Mouse (Mus musculus) fibroblast of lung, adult 2 months (primary cell): Measurements from ENCODE around the gene Pth2.
"Not testable (repeated sequence)": the region's sequence is repeated elsewhere in the genome, so short reads cannot be mapped to it uniquely, and the experiment has no call there.

ENCODE experiments used
- DNase-seq: peaks from one replicate; pipeline ENCODE4 v3.0.0-alpha.2; 2011; ENCODE audit warnings: low read depth

Gene Pth2

GRCm38 (mm10) chr7:45180896-45181477 is at the start of gene Pth2:
TSS of gene Pth2 (plus strand) at chr7:45180995.
- no peak for DNase-seq

DNA sequence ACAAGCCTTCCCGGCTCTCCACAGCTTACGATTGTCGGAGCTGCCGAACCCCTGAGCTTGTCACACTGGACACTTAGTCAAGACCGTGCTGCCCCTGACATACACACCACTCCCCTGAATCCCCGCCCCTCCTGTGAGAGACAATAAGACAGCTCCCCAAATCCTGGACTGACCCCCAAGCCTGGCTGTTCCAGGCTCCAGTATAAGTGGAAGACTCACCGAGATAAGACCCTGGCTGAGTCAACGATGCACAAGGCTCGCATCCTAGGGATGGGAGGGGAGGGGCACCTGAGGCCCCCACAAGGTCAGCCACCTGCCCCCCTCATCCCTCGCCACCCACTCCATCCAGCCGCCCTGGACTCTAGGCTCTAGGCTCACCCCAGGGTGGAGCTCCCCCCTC is 48.9 kb upstream of the Pth2 start:
- DNase-seq: no peak

DNA sequence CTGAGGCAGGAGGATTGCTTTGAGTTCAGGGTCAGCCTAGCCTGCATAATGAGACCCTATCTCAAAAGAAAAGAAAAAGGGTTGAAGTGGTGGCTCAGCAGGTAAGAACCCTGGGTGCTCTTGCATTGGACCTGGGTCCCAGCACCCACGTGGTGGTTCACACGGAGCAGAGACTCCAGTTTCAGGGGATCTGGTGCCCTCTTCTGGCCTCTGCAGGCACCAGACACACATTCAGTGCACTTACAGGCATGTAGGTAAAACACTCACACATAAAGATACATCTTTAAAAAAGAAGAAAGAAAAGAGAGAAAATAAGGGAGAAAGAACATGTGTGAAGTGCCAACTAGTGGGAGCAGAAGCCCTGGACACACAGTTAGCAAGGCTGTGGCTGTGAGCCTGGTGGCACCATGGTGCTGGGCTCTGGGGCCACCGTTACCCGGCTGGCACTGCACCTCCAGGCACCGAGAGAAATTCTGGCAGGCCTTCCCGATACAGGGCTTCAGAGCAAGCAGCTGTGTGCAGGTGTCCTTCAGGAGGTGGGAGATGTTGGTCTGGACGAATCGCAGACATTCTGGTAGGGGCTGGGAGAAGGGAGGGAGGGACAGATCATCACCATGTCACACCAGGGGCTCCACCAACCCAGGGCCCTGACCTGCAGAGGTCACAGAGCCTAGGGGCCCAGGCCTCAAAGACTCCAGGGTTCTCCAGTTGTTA is 47.2 kb upstream of the Pth2 start:
- DNase-seq: no peak

DNA sequence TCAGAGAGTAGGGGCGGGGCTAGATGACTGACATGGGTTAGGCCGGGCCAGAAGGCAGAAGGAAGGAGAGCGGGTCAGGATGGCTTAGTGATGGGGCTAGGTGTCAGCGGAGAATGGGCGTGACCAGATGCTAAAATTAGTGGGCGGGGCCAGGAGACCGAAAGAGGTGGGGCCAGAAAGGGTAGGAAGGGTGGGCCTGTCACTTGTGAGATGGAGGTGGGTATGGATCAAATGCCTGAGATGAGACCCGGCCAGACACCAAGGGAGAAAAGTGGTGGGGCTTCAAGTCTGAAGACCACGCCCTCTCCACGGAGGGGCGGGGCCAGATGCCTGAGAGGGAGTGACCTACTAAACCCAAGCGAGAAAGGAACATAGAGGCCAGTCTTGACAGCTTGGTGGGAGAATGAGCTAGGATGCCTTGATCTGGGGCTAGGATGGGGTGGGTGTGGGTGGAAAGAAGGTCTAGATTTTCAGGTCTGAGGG is 46.2 kb upstream of the Pth2 start:
- no peak for DNase-seq

DNA sequence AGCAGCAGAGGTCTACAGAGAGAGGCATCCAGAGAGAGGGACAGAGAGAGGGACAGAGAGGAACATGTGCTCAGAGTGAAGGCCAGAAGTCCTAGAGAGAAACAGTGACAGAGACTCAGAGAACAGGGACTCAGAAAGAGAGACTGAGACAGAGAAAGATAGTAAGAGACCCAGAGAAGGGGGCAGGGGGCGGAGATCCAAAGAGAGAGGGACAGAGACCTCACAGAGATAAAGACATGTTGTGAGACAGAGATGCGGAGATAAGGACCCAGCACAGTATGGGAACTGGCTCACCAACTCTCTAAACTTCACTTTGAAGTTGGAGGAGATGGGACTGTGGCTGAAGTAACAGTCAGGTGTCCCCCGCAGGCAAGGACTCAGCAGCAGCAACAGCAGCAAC is 45.4 kb upstream of the Pth2 start:
- DNase-seq: no peak

GRCm38 (mm10) chr7:45135993-45136567 is 44.7 kb upstream of the Pth2 start, which contains the start of the genes Gm45713 and Flt3l:
TSS of gene Gm45713 (minus strand) at chr7:45136231.
TSS of gene Flt3l (minus strand) at chr7:45136432.
- peak; percentile 68 for DNase-seq

- no peak for DNase-seq
Observed at GRCm38 (mm10) chr7:45137171-45138006, 43.4 kb upstream of the Pth2 start.

DNA sequence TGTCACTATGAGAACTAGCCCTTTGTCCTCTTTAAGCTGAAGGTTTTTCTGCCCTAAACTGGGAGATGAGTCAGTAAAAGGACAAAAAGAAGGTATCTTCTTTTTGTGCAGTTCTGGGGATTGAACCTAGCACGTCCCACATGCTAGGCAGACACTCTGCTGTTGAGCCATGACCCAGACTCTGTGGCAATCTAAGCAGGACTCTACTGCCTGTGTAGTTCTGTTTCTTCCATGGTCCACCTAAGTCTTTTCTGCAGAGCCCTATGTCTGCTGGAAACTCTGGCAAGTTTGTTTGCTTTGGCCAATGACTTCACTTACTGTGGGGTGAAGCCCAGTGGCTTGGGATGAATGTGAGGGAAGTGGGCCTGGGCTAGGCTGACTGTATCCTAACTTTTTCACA is 42.4 kb upstream of the Pth2 start:
- DNase-seq: no peak

- DNase-seq: no peak
Observed at GRCm38 (mm10) chr7:45139904-45140723, 40.7 kb upstream of the Pth2 start.

DNA sequence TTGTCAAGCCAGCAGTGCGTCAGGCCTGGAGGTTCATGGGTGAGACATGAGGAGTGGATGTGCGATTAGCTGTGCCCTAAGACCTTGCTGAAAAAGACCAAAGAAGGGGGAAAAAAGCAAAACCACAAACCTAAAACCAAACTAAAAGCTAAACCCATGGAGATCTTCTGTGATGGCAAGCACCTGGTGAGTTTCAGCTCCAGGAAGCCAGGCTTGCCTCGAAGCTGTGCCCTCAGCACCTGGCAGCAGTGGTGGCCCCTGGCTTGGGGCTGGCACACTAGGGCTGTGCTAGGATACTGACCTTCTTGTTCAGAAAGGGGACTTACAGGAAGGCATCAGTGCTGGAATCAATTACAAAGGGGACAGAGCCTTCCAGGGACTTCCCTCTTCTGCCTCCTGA is 39.5 kb upstream of the Pth2 start:
- DNase-seq: no peak

DNA sequence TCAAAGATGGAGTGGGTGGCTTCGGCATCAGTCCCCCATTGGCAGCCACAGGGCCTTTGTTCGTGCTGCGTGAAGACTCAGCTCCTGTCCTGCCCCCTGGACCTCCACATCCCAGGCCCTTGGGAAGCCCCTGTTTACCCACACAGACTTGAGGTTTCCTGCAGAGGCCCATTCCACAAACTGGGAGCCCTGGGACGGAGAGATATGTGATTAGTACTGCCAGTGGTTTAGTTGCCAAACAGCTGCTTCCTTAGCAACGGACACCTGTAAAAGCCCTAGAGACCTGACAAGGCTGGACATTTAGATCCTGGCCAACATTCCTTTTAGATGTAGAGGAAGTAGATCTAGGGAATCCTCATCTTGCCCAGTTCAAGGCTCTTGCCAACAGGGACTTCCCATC is 38.9 kb upstream of the Pth2 start:
- DNase-seq: no peak

GRCm38 (mm10) chr7:45144368-45145174 is 36.2 kb upstream of the Pth2 start:
- DNase-seq: no peak

- DNase-seq: no peak
Observed at GRCm38 (mm10) chr7:45145460-45145859, 35.3 kb upstream of the Pth2 start.

DNA sequence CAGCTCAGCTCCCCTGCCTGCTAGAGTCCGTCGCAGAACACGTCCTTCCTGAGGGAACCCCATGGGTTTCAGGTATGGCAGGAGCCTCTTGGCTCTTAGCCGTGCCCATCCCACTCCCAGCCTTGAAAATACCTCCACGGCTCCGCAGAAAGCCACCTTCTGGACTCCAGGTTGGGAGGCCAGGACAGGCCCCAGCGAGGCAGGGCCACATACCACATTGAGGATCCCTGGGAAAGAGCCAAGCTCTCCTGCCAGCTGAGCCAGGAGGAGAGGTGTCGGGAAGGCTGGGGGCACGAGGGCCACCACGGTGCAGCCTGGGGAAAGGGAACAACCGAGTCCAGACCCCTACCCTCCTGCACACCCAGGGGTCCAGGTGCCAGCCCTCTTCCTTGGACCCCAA is 33.5 kb upstream of the Pth2 start:
- no peak for DNase-seq

DNA sequence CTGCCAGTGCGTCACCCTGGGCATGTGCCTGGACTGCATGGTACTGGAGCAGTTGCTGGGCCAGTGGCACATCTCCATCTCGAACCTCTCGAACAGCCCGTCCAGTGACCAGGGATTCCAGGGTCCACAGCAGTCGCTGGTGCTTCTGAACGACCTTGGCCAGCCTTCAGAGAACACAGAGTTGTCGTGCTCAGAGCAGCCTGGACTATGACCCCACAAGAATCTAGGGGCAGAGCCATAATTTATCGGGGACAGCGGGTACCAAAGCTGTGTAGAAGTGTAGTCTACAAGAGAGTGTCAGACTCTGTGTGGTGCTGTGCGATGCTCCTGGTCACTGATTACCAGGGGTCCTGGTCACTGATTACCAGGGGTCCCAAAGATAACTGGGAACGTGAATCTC is 32.9 kb upstream of the Pth2 start:
- no peak for DNase-seq

GRCm38 (mm10) chr7:45148534-45149098 is 32.2 kb upstream of the Pth2 start:
- DNase-seq: no peak

- DNase-seq: no peak
Observed at GRCm38 (mm10) chr7:45149545-45149944, 31.2 kb upstream of the Pth2 start.

- DNase-seq: no peak
Observed at GRCm38 (mm10) chr7:45150321-45150720, 30.5 kb upstream of the Pth2 start.

GRCm38 (mm10) chr7:45151303-45151702 is 29.5 kb upstream of the Pth2 start:
- peak; percentile 74 for DNase-seq

GRCm38 (mm10) chr7:45153052-45153451 is 27.7 kb upstream of the Pth2 start:
- DNase-seq: not testable (repeated sequence)
